Mouse (Mus musculus) forebrain, postnatal 0 days (tissue): ENCODE data around the gene Alk. TPM values are rescaled to one million over a fixed set of nuclear protein-coding genes. Genes with fewer than 3 reads are reported as not detected.

Experiments used
- ATAC-seq: fragments of 200-750 bp; cut with Nextera tagmentation; 2 replicates; pipeline ENCODE4 v1.8.0; 2017; ENCODE audit warnings: mild to moderate bottlenecking, moderate library complexity
- DNase-seq: peaks from one replicate; pipeline ENCODE4 v3.0.0-alpha.2; 2015
- H3K27ac ChIP-seq: fragments of 300-500 bp; sonication (generic); 2 replicates; pipeline ENCODE4 v1.5.1; 2014; ENCODE audit warnings: low read depth, mild to moderate bottlenecking, antibody characterized with exemption, low read length, moderate library complexity, mixed read lengths
- H3K27me3 ChIP-seq: fragments of 300-500 bp; sonication (generic); 2 replicates; pipeline ENCODE4 v1.6.1; 2014; ENCODE audit warnings: mild to moderate bottlenecking, low read length, mixed read lengths; ENCODE audit not compliant: insufficient read depth
- H3K36me3 ChIP-seq: fragments of 300-500 bp; sonication (generic); 2 replicates; pipeline ENCODE4 v1.6.1; 2014; ENCODE audit warnings: mild to moderate bottlenecking, moderate library complexity; ENCODE audit not compliant: insufficient read depth
- H3K4me1 ChIP-seq: fragments of 300-500 bp; sonication (generic); 2 replicates; pipeline ENCODE4 v1.6.1; 2014; ENCODE audit warnings: antibody characterized with exemption; ENCODE audit not compliant: insufficient read depth
- H3K4me2 ChIP-seq: fragments of 300-500 bp; sonication (generic); 2 replicates; pipeline ENCODE4 v1.6.1; 2014; ENCODE audit warnings: low read depth, mild to moderate bottlenecking, moderate library complexity
- H3K4me3 ChIP-seq: fragments of 300-500 bp; sonication (generic); 2 replicates; pipeline ENCODE4 v1.5.1; 2014; ENCODE audit warnings: low read depth, low read length, mixed read lengths
- H3K9ac ChIP-seq: fragments of 300-500 bp; sonication (generic); 2 replicates; pipeline ENCODE4 v1.6.1; 2014; ENCODE audit warnings: mild to moderate bottlenecking
- H3K9me3 ChIP-seq: fragments of 300-500 bp; sonication (generic); 2 replicates; pipeline ENCODE4 v1.6.1; 2016; ENCODE audit warnings: low read length
- CTCF ChIP-seq: sonication (generic); IDR thresholded peaks from 2 replicates; pipeline ENCODE4 v1.5.1; 2016; ENCODE audit warnings: antibody characterized with exemption, control low read depth, low read depth
- WGBS: fragments of 180-500 bp; shearing (Covaris S2); extraction: QIAGEN DNeasy Blood & Tissue Kit; methylation state at CpG from one replicate; pipeline ENCODE4 v1.1.7; 2014; 5-methylcytosine and 5-hydroxymethylcytosine counted together
- polyA plus RNA-seq: library from polyadenylated mRNA; unstranded; fragments of >200 nt; fragmentation: Nextera tagmentation; extraction: Ambion mirVana; gene quantifications from 2 replicates; pipeline ENCODE4 v1.2.1, GENCODE M21; 2015
- total RNA-seq: library from RNA; depleted of rRNA; stranded (reverse); fragments of >200 nt; gene quantifications from 2 replicates; pipeline ENCODE4 v1.2.3, GENCODE M21; 2014

Alk gene
- total and polyA plus RNA-seq, 2 experiments from 2014 or later = 1.6 to 8.8 TPM

DNA sequence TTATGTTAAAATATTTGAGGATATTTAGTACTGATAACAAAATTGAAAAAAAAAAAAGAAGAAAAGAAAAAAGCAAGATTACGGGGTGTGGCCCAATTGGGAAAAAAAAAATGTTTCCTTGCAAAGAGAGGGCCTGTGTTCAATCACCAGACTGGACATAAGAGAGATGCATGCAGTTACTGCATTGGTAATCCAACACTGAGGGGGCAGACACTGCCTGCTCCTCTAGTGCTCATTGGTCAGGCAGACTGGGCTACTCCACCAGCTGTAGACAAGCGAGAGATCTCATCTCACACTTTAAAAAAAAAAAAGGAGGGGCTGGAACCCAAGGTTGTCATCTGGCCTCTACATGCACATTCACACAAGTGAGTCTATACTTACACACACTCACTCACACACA is 199.6 kb downstream of the Alk start:
- Histone ChIP-seq H3K27ac (no peak overlapping the region), H3K9ac (no peak overlapping the region), H3K4me1 (no peaks in the 10 kb centered on the region), H3K4me3 (no peak overlapping the region), H3K9me3 (no peaks in the 10 kb centered on the region), H3K36me3 (no peaks in the 10 kb centered on the region), H3K27me3 (no peaks in the 10 kb centered on the region; the same call in 1 of the 2 replicates), H3K4me2 (no peak overlapping the region)
- DNase-seq (no peak), ATAC-seq (no peak)
- TF ChIP-seq CTCF = no peak
- WGBS = 82% methylated on average over 2 of the region's 2 CpGs

DNA sequence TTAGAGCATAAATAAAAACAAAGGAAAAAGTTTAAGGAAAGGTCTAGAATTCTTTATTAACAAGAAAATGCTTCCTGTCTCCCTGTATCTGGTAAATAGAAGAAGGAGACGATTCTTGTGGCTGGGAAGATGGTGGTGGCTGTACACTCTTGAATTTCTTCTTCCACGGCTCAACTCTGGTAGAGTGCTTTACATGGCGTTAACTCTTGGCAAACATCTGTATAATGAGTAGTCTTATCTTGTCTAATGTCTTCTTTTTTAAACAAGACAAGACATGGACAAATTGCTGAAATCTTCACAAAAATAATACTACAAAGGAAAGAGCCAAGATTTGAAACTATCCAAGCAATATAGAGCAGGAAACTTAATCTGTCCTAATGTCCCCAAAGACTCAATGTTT is 202.6 kb downstream of the Alk start:
- no peak for TF ChIP-seq CTCF
- H3K9ac ChIP-seq = no peak overlapping the region
- ATAC-seq = no peak
- H3K4me2 ChIP-seq = no peak overlapping the region
- no peaks in the 10 kb centered on the region for H3K9me3 ChIP-seq
- no peak for DNase-seq
- no peaks in the 10 kb centered on the region for H3K27me3 ChIP-seq
- H3K4me3 ChIP-seq = no peak overlapping the region
- H3K36me3 ChIP-seq = no peaks in the 10 kb centered on the region
- no peak overlapping the region for H3K27ac ChIP-seq
- 87% methylated on average over 3 of the region's 3 CpGs for WGBS
- no peaks in the 10 kb centered on the region for H3K4me1 ChIP-seq

DNA sequence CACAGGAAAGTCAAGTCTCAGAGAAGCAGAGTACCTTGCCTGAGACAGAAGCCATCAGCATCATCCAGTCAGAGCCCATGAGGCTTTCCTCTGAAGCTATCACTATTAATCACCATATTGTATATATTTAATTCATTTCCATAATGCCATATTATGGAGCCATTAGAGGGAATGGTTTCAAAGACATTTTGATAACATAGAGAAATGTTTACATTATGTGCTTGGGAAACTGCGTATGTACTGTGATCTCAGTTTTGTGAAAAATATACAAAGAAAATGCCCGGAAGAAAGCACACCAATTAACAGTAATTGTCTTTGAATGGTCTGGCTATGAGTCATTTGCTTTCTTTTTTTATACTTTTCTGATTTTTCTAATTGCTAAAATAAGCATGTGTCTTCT is 203.1 kb downstream of the Alk start:
- WGBS = 60% methylated on average over 2 of the region's 2 CpGs
- no peaks in the 10 kb centered on the region for H3K36me3 ChIP-seq
- TF ChIP-seq CTCF = no peak
- H3K27me3 ChIP-seq = no peaks in the 10 kb centered on the region
- H3K4me2 ChIP-seq = no peak overlapping the region
- no peak overlapping the region for H3K9ac ChIP-seq
- DNase-seq (no peak), ATAC-seq (no peak)
- H3K9me3 ChIP-seq = no peaks in the 10 kb centered on the region
- H3K4me3 ChIP-seq = no peak overlapping the region
- H3K4me1 ChIP-seq = no peaks in the 10 kb centered on the region
- no peak overlapping the region for H3K27ac ChIP-seq

DNA sequence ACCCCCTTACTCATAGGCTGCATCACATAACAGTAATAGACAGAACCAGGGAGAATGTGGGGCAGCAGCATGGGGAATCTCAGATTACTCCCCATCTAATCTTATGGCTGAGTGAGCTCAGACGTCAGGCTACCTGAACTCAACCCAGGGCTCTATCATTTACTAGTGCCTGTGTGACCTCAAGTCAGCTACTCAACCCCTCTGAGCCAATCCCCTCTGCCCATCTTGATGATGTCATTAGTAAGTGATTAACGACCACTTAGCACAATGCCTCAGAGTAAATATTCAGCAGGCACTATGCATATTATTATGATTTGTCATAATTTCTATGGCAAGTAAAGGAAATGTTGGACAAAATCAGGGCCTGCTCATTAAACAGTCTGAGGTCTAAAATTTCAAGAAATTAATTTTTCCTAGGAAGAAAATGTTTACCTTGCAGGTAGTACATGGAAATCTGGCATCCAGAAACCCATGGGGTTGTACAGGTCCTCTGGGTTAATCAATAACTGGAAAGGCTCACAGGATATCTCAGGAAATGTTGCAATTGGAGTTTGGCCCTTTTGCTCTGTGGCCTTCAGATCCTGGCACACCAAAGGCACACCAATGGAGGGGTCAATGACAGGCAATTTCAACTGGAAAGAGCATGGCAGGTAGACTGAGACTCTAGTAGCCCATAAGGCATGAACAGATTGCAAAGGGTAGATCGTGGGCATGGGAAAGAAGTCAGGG is 204.9 kb downstream of the Alk start:
- Histone ChIP-seq H3K4me3 (no peak overlapping the region), H3K4me2 (no peak overlapping the region), H3K4me1 (no peaks in the 10 kb centered on the region), H3K9me3 (no peaks in the 10 kb centered on the region), H3K36me3 (no peaks in the 10 kb centered on the region), H3K27ac (no peak overlapping the region), H3K27me3 (no peaks in the 10 kb centered on the region), H3K9ac (no peak overlapping the region)
- no peak for ATAC-seq
- no peak for DNase-seq
- no peak for TF ChIP-seq CTCF
- WGBS = 75% methylated on average over 3 of the region's 3 CpGs

DNA sequence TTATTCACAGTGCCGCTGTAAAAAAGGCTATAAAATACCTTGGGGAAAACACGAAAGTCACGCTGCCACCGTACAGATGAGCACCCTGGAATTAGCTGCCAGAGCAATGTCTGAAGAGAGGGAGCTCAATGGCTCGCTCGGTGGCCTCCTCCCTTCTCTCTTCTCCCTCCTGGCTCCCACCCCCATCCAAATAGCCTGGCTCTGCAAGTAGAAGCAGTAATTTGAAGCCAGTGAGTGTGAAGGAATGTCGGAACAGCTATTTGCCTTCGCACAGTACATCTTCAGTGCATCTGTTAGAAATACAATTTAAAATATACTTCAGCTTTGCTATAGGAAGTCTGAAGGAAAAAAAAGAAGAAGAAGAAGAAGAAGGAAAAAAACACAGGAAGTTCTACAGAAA is 208.5 kb downstream of the Alk start:
- H3K9me3 ChIP-seq = no peaks in the 10 kb centered on the region
- no peak for TF ChIP-seq CTCF
- H3K9ac ChIP-seq = no peak overlapping the region
- WGBS = 49% methylated on average over 8 of the region's 8 CpGs
- DNase-seq (no peak), ATAC-seq (no peak)
- H3K27me3 ChIP-seq = no peaks in the 10 kb centered on the region
- H3K4me2 ChIP-seq = no peak overlapping the region
- H3K36me3 ChIP-seq = no peaks in the 10 kb centered on the region
- H3K4me3 ChIP-seq = no peak overlapping the region
- H3K27ac ChIP-seq = no peak overlapping the region
- H3K4me1 ChIP-seq = no peaks in the 10 kb centered on the region

DNA sequence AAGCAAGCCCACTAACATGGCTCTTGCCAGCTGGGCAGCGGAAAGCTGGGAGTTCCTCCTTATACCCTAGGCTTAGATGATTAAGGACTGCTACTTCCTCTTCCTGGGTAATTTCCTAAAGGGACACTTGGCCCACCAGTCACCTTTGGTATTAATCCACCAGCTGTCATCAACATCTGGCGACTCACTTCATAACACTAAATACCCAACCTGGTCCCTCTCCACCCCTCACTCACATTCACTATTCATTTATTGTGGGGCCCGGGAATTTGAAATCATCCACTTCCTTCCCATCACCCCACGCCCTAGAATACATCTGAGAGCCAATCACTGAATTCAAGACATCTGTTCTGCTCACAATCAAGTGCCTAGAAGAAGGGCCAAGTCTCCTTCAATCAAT is 235.4 kb downstream of the Alk start:
- no peaks in the 10 kb centered on the region for H3K4me1 ChIP-seq
- 82% methylated on average over 4 of the region's 4 CpGs for WGBS
- H3K4me3 ChIP-seq = no peak overlapping the region
- no peaks in the 10 kb centered on the region for H3K36me3 ChIP-seq
- TF ChIP-seq CTCF = no peak
- H3K27ac ChIP-seq = no peak overlapping the region
- H3K4me2 ChIP-seq = no peak overlapping the region
- no peaks in the 10 kb centered on the region for H3K27me3 ChIP-seq
- 0 out of 2 replicates have a peak, but pooled peaks cover under 1% of the 10 kb centered on the region for H3K9me3 ChIP-seq
- no peak for ATAC-seq
- no peak overlapping the region for H3K9ac ChIP-seq
- no peak for DNase-seq

DNA sequence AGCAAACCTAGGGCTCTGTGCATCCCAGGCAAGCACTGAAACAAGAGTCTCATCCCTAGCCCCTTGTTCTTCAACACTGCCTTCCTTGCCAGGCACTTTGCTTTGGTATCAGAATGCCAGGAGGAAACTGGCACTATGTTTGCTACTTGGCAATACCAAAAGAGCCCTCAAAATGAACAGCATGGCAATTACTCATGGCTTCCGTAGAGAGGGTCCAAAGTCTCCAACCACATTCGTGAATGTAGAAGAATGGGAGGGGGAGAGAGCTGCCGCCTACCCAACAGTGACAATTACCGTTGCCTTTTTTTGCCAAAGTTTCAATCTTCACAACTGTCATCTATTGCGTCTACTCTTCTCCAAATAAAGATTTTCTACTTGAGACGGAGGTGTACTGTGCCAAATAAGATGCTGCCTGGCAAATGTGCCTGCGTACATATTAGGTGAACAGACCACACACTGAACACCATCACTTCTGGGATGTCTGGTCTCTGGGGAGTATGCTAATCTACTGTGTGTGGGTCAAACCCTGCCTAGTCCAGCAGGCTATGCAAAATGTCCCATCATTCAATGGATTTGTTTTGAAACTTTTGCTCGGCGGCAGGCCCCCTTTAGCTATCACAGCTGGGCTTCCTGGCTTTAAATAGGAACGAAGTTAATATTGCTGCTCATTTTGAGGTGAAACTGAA is 241.5 kb downstream of the Alk start:
- Histone ChIP-seq H3K36me3 (no peaks in the 10 kb centered on the region), H3K4me3 (no peak overlapping the region), H3K4me2 (no peak overlapping the region), H3K4me1 (no peaks in the 10 kb centered on the region), H3K27ac (no peak overlapping the region), H3K27me3 (no peaks in the 10 kb centered on the region), H3K9ac (no peak overlapping the region), H3K9me3 (no peaks in the 10 kb centered on the region)
- peak; percentile 54 for ATAC-seq
- DNase-seq = peak; percentile 68
- TF ChIP-seq CTCF = no peak
- 54% methylated on average over 10 of the region's 10 CpGs for WGBS
